Mouse (Mus musculus) neural tube, embryonic 11.5 days (tissue): ENCODE results near the gene Mdm2. TPM values are rescaled to one million over a fixed set of nuclear protein-coding genes. Genes with fewer than 3 reads are reported as not detected.
"Not testable (repeated sequence)": the region's sequence is repeated elsewhere in the genome, so short reads cannot be mapped to it uniquely, and the experiment has no call there.

Source experiments
- ATAC-seq: fragments of 200-750 bp; cut with Nextera tagmentation; 2 replicates; pipeline ENCODE4 v1.8.0; 2017; ENCODE audit warnings: moderate number of reproducible peaks, mild to moderate bottlenecking, moderate TSS enrichment, moderate library complexity; ENCODE audit not compliant: insufficient read depth, low FRiP score, low TSS enrichment
- DNase-seq: peaks from one replicate; pipeline ENCODE4 v3.0.0-alpha.2; 2015; ENCODE audit warnings: low spot score
- H3K27ac ChIP-seq: fragments of 300-500 bp; sonication (generic); 2 replicates; pipeline ENCODE4 v1.5.1; 2014; ENCODE audit warnings: low read depth, mild to moderate bottlenecking, low read length
- H3K27me3 ChIP-seq: fragments of 300-500 bp; sonication (generic); 2 replicates; pipeline ENCODE4 v1.6.1; 2014; ENCODE audit warnings: mild to moderate bottlenecking, low read length, mixed read lengths; ENCODE audit not compliant: control insufficient read depth, insufficient read depth
- H3K36me3 ChIP-seq: fragments of 300-500 bp; sonication (generic); 2 replicates; pipeline ENCODE4 v1.6.1; 2014; ENCODE audit warnings: mild to moderate bottlenecking, low read length, moderate library complexity, mixed read lengths; ENCODE audit not compliant: control insufficient read depth, insufficient read depth
- H3K4me1 ChIP-seq: fragments of 300-500 bp; sonication (generic); 2 replicates; pipeline ENCODE4 v1.6.1; 2014; ENCODE audit warnings: low read length, mixed read lengths; ENCODE audit not compliant: control insufficient read depth, insufficient read depth
- H3K4me2 ChIP-seq: fragments of 300-500 bp; sonication (generic); 2 replicates; pipeline ENCODE4 v1.6.1; 2014; ENCODE audit warnings: low read depth, mild to moderate bottlenecking, moderate library complexity
- H3K4me3 ChIP-seq: fragments of 300-500 bp; sonication (generic); 2 replicates; pipeline ENCODE4 v1.5.1; 2014; ENCODE audit warnings: low read depth, low read length
- H3K9ac ChIP-seq: fragments of 300-500 bp; sonication (generic); 2 replicates; pipeline ENCODE4 v1.6.1; 2014; ENCODE audit warnings: mild to moderate bottlenecking, low read length
- H3K9me3 ChIP-seq: fragments of 300-500 bp; sonication (generic); 2 replicates; pipeline ENCODE4 v1.6.1; 2016; ENCODE audit warnings: low read length; ENCODE audit not compliant: control insufficient read depth
- WGBS: fragments of 180-500 bp; shearing (Covaris S2); extraction: QIAGEN DNeasy Blood & Tissue Kit; methylation state at CpG from one replicate; pipeline ENCODE4 v1.1.7; 2014; 5-methylcytosine and 5-hydroxymethylcytosine counted together
- polyA plus RNA-seq: library from polyadenylated mRNA; unstranded; fragments of >200 nt; fragmentation: Nextera tagmentation; extraction: Ambion mirVana; gene quantifications from 2 replicates; pipeline ENCODE4 v1.2.1, GENCODE M21; 2014

The Mdm2 gene
- polyA plus RNA-seq, 1 experiment from 2014 or later: 63.2 TPM

DNA sequence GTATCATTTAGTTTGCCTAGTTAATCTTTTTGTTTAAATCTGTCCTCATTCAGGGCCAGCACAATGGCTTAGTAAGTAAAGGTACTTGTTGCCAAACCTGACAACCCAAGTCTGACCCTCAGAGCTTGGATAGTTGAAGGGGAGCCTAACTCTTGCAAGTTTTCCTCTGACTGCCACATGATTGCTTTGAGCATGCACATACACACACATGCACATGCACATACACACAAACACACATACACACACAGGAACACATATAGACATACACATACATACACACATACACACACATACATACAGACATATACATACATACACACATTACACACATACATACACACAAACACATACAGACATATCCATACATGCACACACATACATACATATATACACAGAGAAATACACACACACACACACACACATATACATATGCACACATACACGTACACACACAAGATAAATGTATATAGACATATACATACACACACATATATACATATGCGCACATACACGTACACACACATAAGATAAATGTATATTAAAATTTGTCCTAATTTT, 14.3 kb upstream of the Mdm2 start:
- H3K36me3 ChIP-seq: no peaks in the 10 kb centered on the region
- H3K9ac ChIP-seq: no peak overlapping the region
- 95% methylated on average over 3 of the region's 3 CpGs for WGBS
- H3K4me2 ChIP-seq: no peak overlapping the region
- H3K27ac ChIP-seq: no peak overlapping the region
- H3K9me3 ChIP-seq: no peaks in the 10 kb centered on the region
- DNase-seq: no peak
- no peaks in the 10 kb centered on the region for H3K27me3 ChIP-seq
- no peak for ATAC-seq
- no peak overlapping the region for H3K4me3 ChIP-seq
- no peaks in the 10 kb centered on the region for H3K4me1 ChIP-seq

DNA sequence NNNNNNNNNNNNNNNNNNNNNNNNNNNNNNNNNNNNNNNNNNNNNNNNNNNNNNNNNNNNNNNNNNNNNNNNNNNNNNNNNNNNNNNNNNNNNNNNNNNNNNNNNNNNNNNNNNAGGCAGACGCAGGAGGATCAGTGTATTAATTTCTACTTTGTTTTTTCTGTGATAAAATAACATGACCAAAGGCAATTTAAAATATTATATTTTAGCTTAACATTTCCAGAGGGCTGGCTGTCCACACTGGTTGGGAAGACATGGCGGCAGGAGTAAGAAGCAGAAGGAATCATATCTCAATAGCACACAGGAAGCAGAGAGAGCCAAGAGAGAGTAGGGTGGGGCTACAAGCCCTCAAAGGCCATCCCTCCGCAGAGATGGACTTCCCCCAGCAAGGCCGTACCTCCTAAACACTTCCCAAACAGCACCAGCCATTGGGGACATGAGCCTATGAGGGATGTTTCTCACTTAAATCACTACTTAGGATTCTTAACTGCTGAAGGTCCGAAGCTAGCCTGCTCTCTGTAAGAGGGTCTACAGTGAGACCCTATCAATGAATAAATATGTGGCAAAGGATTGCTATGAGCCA, 13.7 kb upstream of the Mdm2 start:
- H3K36me3 ChIP-seq: no peaks in the 10 kb centered on the region
- H3K27me3 ChIP-seq: no peaks in the 10 kb centered on the region
- ATAC-seq (no peak), DNase-seq (no peak)
- 86% methylated on average over 5 of the region's 5 CpGs for WGBS
- no peak overlapping the region for H3K4me2 ChIP-seq
- H3K9me3 ChIP-seq: no peaks in the 10 kb centered on the region
- no peak overlapping the region for H3K4me3 ChIP-seq
- no peak overlapping the region for H3K9ac ChIP-seq
- no peaks in the 10 kb centered on the region for H3K4me1 ChIP-seq
- H3K27ac ChIP-seq: no peak overlapping the region

DNA sequence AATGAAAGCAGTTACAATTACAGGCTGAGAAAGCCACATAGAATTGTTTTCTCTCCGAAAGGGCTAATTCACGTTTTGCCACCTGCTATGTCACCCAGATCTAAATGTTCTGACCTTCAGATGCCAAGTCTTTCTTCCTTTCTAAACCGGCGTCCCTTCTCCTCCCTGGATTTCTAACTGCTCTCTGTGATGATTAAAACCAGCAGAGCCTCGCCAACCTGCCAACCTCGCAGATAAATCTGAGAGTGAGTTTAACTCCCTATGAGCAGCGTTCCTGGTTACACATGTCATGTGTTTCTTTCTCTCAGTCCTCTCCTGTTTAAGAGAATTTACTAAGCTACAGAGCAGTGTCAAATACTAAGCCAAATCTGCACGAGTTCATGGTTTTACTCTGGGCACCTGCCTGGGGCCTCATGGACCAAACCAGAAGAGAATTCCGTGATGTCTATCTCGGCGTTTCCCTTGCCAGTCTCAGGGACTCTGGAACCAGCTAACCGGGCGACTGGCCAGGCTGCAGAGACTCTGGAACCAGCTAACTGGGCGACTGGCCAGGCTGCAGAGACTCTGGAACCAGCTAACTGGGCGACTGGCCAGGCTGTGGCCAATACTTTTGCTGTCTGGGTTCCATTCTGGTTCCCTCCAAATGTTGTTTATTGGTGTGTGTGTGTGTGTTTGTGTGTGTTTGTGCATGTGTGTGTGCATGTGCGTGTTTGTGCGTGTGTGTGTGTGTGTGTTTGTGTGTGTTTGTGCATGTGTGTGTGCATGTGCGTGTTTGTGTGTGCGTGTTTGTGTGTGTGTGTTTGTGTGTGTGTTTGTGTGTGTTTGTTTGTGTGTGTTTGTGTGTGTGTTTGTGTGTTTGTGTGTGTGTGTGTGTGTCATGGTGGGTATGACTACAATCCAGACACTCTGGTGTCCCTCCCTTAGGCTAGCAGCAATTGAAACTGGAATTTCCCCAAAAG, 7.9 kb upstream of the Mdm2 start:
- whole genome bisulfite sequencing: 74% methylated on average over 19 of the region's 19 CpGs
- ATAC-seq (no peak), DNase-seq (no peak)
- H3K36me3 ChIP-seq: no peaks in the 10 kb centered on the region
- no peaks in the 10 kb centered on the region for H3K9me3 ChIP-seq
- H3K27ac ChIP-seq: no peak overlapping the region
- no peaks in the 10 kb centered on the region for H3K27me3 ChIP-seq
- no peak overlapping the region for H3K9ac ChIP-seq
- 0 out of 2 replicates have a peak, but pooled peaks cover 2% of the 10 kb centered on the region for H3K4me1 ChIP-seq
- H3K4me2 ChIP-seq: no peak overlapping the region
- H3K4me3 ChIP-seq: no peak overlapping the region

DNA sequence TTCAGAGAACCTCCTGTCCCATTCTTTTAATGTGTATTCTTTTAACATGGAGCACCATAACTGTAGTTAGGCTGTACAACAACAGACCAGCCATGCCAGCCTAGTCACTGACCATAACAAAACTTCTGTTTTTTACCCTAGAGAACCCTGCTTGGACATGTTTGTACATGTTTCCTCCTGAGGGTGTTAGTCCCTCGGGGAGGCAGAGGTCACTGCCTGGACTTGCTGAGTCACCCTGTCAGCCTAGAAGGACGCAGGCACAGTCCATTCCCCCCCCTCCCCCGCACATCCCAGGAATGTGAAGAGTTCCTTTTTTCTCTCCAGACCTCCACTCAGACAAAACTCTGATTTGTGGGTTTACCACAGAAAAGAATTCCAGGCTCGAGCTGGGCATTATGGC, 7.0 kb upstream of the Mdm2 start:
- no peaks in the 10 kb centered on the region for H3K27me3 ChIP-seq
- H3K9ac ChIP-seq: no peak overlapping the region
- no peaks in the 10 kb centered on the region for H3K36me3 ChIP-seq
- ATAC-seq: no peak
- H3K4me3 ChIP-seq: no peak overlapping the region
- peak; percentile 33 for DNase-seq
- no peak overlapping the region for H3K27ac ChIP-seq
- WGBS: 13% methylated on average over 4 of the region's 4 CpGs
- H3K9me3 ChIP-seq: no peaks in the 10 kb centered on the region
- 0 out of 2 replicates have a peak, but pooled peaks cover 2% of the 10 kb centered on the region for H3K4me1 ChIP-seq
- no peak overlapping the region for H3K4me2 ChIP-seq

DNA sequence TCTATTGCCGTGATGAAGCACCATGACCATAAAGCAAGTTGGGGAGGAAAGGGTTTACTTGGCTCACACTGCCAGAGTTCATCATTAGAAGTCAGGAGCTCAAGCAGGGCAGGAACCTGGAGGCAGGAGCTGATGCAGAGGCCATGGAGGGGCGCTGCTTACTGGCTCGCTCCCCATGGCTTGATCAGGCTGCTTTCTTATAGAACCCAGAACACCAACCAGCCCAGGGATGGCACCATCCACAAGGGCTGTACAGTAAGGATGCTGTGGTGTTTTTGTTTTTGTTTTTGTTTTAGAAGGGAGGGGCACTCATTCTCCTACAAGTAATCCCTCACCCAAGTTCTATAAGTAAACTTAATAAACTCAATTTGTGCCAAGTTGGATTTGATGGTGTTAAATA, 6.1 kb upstream of the Mdm2 start:
- Histone ChIP-seq H3K36me3 (no peaks in the 10 kb centered on the region), H3K27ac (no peak overlapping the region), H3K4me3 (no peak overlapping the region), H3K4me1 (0 out of 2 replicates have a peak, but pooled peaks cover 2% of the 10 kb centered on the region), H3K9me3 (no peaks in the 10 kb centered on the region), H3K27me3 (no peaks in the 10 kb centered on the region), H3K9ac (no peak overlapping the region), H3K4me2 (no peak overlapping the region)
- no peak for DNase-seq
- ATAC-seq: no peak
- 85% methylated on average over 3 of the region's 3 CpGs for WGBS

DNA sequence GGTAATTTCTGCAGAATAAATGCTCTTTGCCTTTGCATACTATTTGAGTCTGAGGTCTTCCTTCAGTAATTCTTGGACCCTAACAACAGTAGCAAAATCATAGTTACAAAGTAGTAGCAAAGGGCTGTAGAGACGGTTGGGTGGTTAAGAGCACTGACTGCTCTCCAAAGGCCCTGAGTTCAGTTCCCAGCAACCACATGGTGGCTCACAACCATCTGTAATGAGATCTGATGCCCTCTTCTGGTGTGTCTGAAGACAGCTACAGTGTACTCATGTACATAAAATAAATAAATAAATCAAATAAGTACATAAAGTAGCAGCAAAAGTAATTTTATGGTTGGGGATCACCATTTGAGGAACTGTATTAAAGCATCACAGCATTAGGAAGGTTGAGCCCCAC, 5.1 kb upstream of the Mdm2 start:
- H3K27me3 ChIP-seq, ATAC-seq, H3K4me1 ChIP-seq, DNase-seq, H3K4me2 ChIP-seq, H3K27ac ChIP-seq, H3K9me3 ChIP-seq, H3K9ac ChIP-seq, H3K36me3 ChIP-seq, H3K4me3 ChIP-seq: not testable (repeated sequence)
- WGBS: 92% methylated on average over 1 of the region's 1 CpGs

DNA sequence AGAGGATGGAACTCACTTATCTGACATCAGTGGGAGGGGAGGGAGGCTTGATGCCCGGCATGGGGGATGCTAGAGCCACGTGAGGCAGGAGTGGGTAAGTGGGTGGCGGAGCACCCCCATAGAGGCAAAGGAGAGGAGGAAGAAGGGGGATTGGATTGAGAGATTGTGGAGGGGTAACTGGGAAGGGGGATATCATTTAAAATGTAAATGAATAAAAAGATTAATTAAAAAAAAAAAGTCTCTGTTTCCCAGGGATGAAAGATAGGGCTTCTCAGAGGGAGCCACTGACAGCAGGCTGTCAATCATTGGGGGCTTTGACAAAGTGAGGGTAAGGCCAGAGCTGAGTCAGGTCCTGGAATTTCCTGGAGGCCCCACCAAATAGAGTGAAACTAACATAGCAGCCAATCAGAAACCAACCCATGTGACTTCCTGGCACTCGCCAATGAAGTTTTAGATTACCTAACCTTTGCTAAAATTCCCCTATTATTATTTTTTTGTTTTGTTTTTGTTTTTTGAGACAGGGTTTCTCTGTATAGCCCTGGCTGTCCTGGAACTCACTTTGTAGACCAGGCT, 4.5 kb upstream of the Mdm2 start:
- no peak for ATAC-seq
- no peak for DNase-seq
- no peak overlapping the region for H3K9ac ChIP-seq
- no peak overlapping the region for H3K4me3 ChIP-seq
- no peak overlapping the region for H3K4me2 ChIP-seq
- no peak overlapping the region for H3K27ac ChIP-seq
- H3K4me1 ChIP-seq: 0 out of 2 replicates have a peak, but pooled peaks cover 6% of the 10 kb centered on the region
- 77% methylated on average over 4 of the region's 4 CpGs for whole genome bisulfite sequencing
- no peaks in the 10 kb centered on the region for H3K27me3 ChIP-seq
- no peaks in the 10 kb centered on the region for H3K9me3 ChIP-seq
- H3K36me3 ChIP-seq: no peaks in the 10 kb centered on the region

DNA sequence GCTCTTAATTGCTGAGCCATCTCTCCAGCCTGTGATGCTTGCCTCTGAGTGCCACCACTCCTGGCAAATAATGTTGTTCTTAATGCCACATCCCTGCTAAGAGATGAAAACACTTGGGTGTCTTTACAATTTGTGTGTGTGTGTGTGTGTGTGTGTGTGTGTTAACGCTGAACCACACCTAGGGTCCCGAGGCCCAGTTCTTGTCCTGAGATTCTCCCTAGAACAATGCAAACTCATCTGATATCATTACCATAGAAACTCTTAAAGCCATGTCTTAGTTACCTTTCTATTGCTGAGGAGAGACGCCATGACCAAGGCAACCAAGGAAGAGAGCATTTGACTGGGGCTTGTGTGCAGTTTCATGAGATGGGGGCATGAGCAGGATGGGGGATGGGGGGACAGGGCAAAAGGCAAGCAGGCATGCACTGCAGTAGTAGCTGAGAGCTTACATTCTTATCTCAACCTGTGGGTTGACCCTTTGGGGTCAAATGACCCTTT, 3.5 kb upstream of the Mdm2 start:
- ATAC-seq (no peak), DNase-seq (no peak)
- Histone ChIP-seq H3K36me3 (no peaks in the 10 kb centered on the region), H3K4me1 (peaks cover 10% of the 10 kb centered on the region; the same call in 1 of the 2 replicates), H3K4me3 (no peak overlapping the region), H3K9ac (no peak overlapping the region), H3K27me3 (no peaks in the 10 kb centered on the region), H3K27ac (no peak overlapping the region), H3K4me2 (no peak overlapping the region), H3K9me3 (no peaks in the 10 kb centered on the region)
- WGBS: 78% methylated on average over 3 of the region's 3 CpGs
